Mouse (Mus musculus) brown adipose tissue, adult 24 weeks (tissue): Measurements from ENCODE around the gene Plekhg3. TPM values are rescaled to one million over a fixed set of nuclear protein-coding genes. Genes with fewer than 3 reads are reported as not detected.

Source experiments
- H3K27ac ChIP-seq: fragments of 200-500 bp; replicated peaks from 2 replicates; pipeline ENCODE4 v1.5.1; 2012; ENCODE audit warnings: low read depth, mild to moderate bottlenecking, low read length
- H3K4me1 ChIP-seq: fragments of 200-500 bp; 2 replicates; pipeline ENCODE4 v1.6.1; 2012; ENCODE audit warnings: low read length, mixed read lengths; ENCODE audit not compliant: control insufficient read depth, insufficient read depth, insufficient read length
- H3K4me3 ChIP-seq: fragments of 200-500 bp; 2 replicates; pipeline ENCODE4 v1.5.1; 2012; ENCODE audit warnings: low read depth, mild to moderate bottlenecking, low read length, moderate library complexity; ENCODE audit not compliant: insufficient read depth
- polyA plus RNA-seq: library from polyadenylated mRNA; stranded (reverse); fragments of >200 nt; gene quantifications from 2 replicates; pipeline ENCODE4 v1.2.4, GENCODE M21; 2012; ENCODE audit not compliant: missing spikeins, insufficient read depth, insufficient read length

Gene Plekhg3
- polyA plus RNA-seq, 1 experiment = 6.5 TPM

- peak overlapping the region; percentile 75 for H3K27ac ChIP-seq
- H3K4me3 ChIP-seq = peak overlapping the region; percentile 70
Observed at GRCm38 (mm10) chr12:76534641-76535283, 4.1 kb downstream of the Plekhg3 start.

GRCm38 (mm10) chr12:76535471-76535900, 4.8 kb downstream of the Plekhg3 start:
- peak overlapping the region; percentile 70 for H3K4me3 ChIP-seq
- peaks cover 20% of the 10 kb centered on the region for H3K4me1 ChIP-seq
- H3K27ac ChIP-seq = peak overlapping the region; percentile 32

More at GRCm38 (mm10) chr12:76534641-76535283, 4.1 kb downstream of the Plekhg3 start:
- peaks cover 20% of the 10 kb centered on the region for H3K4me1 ChIP-seq

- Histone ChIP-seq H3K4me1 (peaks cover 22% of the 10 kb centered on the region), H3K4me3 (peak overlapping the region; percentile 20), H3K27ac (peak overlapping the region; percentile 40)
Observed at GRCm38 (mm10) chr12:76536591-76537153, 6.0 kb downstream of the Plekhg3 start.

GRCm38 (mm10) chr12:76537434-76537833, 6.7 kb downstream of the Plekhg3 start:
- H3K27ac ChIP-seq = peak overlapping the region; percentile 52
- H3K4me1 ChIP-seq = peaks cover 22% of the 10 kb centered on the region
- H3K4me3 ChIP-seq = no peak overlapping the region

- Histone ChIP-seq H3K4me3 (no peak overlapping the region), H3K27ac (no peak overlapping the region)
Observed at GRCm38 (mm10) chr12:76540169-76540568, 9.5 kb downstream of the Plekhg3 start.

GRCm38 (mm10) chr12:76540701-76541221, 10.1 kb downstream of the Plekhg3 start:
- H3K4me3 ChIP-seq = no peak overlapping the region
- no peak overlapping the region for H3K27ac ChIP-seq
- peaks cover 25% of the 10 kb centered on the region for H3K4me1 ChIP-seq

More at GRCm38 (mm10) chr12:76540169-76540568, 9.5 kb downstream of the Plekhg3 start:
- peaks cover 25% of the 10 kb centered on the region for H3K4me1 ChIP-seq

GRCm38 (mm10) chr12:76541475-76541874, 10.8 kb downstream of the Plekhg3 start:
- Histone ChIP-seq H3K27ac (0 out of 2 replicates have a peak overlapping the region, but pooled peaks have one; percentile 0), H3K4me1 (peaks cover 23% of the 10 kb centered on the region)

GRCm38 (mm10) chr12:76541879-76542278, 11.2 kb downstream of the Plekhg3 start:
- H3K4me3 ChIP-seq = no peak overlapping the region
- H3K4me1 ChIP-seq = peaks cover 20% of the 10 kb centered on the region
- H3K27ac ChIP-seq = 0 out of 2 replicates have a peak overlapping the region, but pooled peaks have one; percentile 0

More at GRCm38 (mm10) chr12:76541475-76541874, 10.8 kb downstream of the Plekhg3 start:
- no peak overlapping the region for H3K4me3 ChIP-seq

GRCm38 (mm10) chr12:76545786-76546370, 15.2 kb downstream of the Plekhg3 start:
- peaks cover 24% of the 10 kb centered on the region for H3K4me1 ChIP-seq
- H3K4me3 ChIP-seq = no peak overlapping the region
- H3K27ac ChIP-seq = peak overlapping the region; percentile 23; the same call in 1 of the 2 replicates

GRCm38 (mm10) chr12:76546383-76547276, 15.9 kb downstream of the Plekhg3 start:
- H3K27ac ChIP-seq = peak overlapping the region; percentile 23
- H3K4me3 ChIP-seq = peak overlapping the region; percentile 32
- H3K4me1 ChIP-seq = peaks cover 23% of the 10 kb centered on the region

GRCm38 (mm10) chr12:76547409-76548081, 16.9 kb downstream of the Plekhg3 start:
- peaks cover 23% of the 10 kb centered on the region for H3K4me1 ChIP-seq
- H3K4me3 ChIP-seq = 0 out of 2 replicates have a peak overlapping the region, but pooled peaks have one; percentile 32

GRCm38 (mm10) chr12:76548082-76548423, 17.4 kb downstream of the Plekhg3 start:
- Histone ChIP-seq H3K4me3 (no peak overlapping the region), H3K27ac (no peak overlapping the region), H3K4me1 (peaks cover 28% of the 10 kb centered on the region)

More at GRCm38 (mm10) chr12:76547409-76548081, 16.9 kb downstream of the Plekhg3 start:
- H3K27ac ChIP-seq = no peak overlapping the region; the same call in 1 of the 2 replicates

- H3K27ac ChIP-seq = no peak overlapping the region
- peaks cover 38% of the 10 kb centered on the region for H3K4me1 ChIP-seq
- H3K4me3 ChIP-seq = no peak overlapping the region
Observed at GRCm38 (mm10) chr12:76549203-76549602, 18.5 kb downstream of the Plekhg3 start.

GRCm38 (mm10) chr12:76552321-76552720, 21.6 kb downstream of the Plekhg3 start:
- no peak overlapping the region for H3K4me3 ChIP-seq
- peak overlapping the region; percentile 67 for H3K27ac ChIP-seq
- H3K4me1 ChIP-seq = peaks cover 44% of the 10 kb centered on the region
